Comparison of ENCODE assay signal across 8 mouse cellular contexts in genomic region chr12:111668457-111668912, GRCm38 (mm10). TPM values are rescaled to one million over a fixed set of nuclear protein-coding genes. Genes with fewer than 3 reads are reported as not detected.
A peak's percentile ranks its signal among the peaks of the same experiment; 100 is the strongest.
DNase-seq lines count a peak whose midpoint lies in the region; ATAC-seq and TF ChIP-seq lines count a peak whose summit lies in the region.

No protein-coding gene starts in this region.

- peak; percentile 50 for ATAC-seq in forebrain, embryonic 11.5 days (replicated peaks; ENCODE audit: low FRiP score)
- peak; percentile 68 for ATAC-seq in heart, postnatal 0 days (ENCODE audit: insufficient read depth, low read depth)
- peak; percentile 54 for ATAC-seq in liver, embryonic 16.5 days (ENCODE audit: low read depth)
- peak; percentile 15; the same call in 1 of the 2 replicates for ATAC-seq in neural tube, embryonic 13.5 days (ENCODE audit: low read depth)

- TF ChIP-seq CTCF in heart, postnatal 0 days (IDR thresholded peaks at IDR 0.05; ENCODE audit: low read depth) = peak; percentile 97
- peak; percentile 85 for TF ChIP-seq CTCF in testis, adult 2 months (IDR thresholded peaks at IDR 0.05; ENCODE audit: control insufficient read depth, insufficient read depth, insufficient replicate concordance, low read depth, low read length)

- H3K9ac ChIP-seq in forebrain, embryonic 11.5 days (ENCODE audit: low read length) = peak overlapping the region; percentile 93
- H3K9ac ChIP-seq in heart, postnatal 0 days (replicated peaks; ENCODE audit: low read depth, low read length) = no peak overlapping the region; the same call in 1 of the 2 replicates
- H3K9ac ChIP-seq in liver, embryonic 16.5 days (ENCODE audit: low read depth, low read length) = peak overlapping the region; percentile 51
- peak overlapping the region; percentile 99 for H3K9ac ChIP-seq in neural tube, embryonic 13.5 days

- H3K36me3 ChIP-seq in forebrain, embryonic 11.5 days (ENCODE audit: control insufficient read depth, insufficient read depth, low read length) = peaks cover 4% of the 10 kb centered on the region
- no peaks in the 10 kb centered on the region for H3K36me3 ChIP-seq in heart, postnatal 0 days (replicated peaks; ENCODE audit: control insufficient read depth, insufficient read depth, low read length)
- no peaks in the 10 kb centered on the region for H3K36me3 ChIP-seq in liver, embryonic 16.5 days (ENCODE audit: control insufficient read depth, insufficient read depth)
- H3K36me3 ChIP-seq in neural tube, embryonic 13.5 days = peaks cover 45% of the 10 kb centered on the region
- H3K36me3 ChIP-seq in testis, adult 2 months (ENCODE audit: control insufficient read depth, insufficient read depth, low read length) = no peaks in the 10 kb centered on the region

- H3K27me3 ChIP-seq in forebrain, embryonic 11.5 days (ENCODE audit: control insufficient read depth, insufficient read depth, low read length) = peaks cover 4% of the 10 kb centered on the region
- peaks cover 6% of the 10 kb centered on the region; the same call in 1 of the 2 replicates for H3K27me3 ChIP-seq in heart, postnatal 0 days (ENCODE audit: control insufficient read depth, insufficient read depth, low read length)
- peaks cover 46% of the 10 kb centered on the region for H3K27me3 ChIP-seq in liver, embryonic 16.5 days (ENCODE audit: control insufficient read depth, insufficient read depth, low read depth, low read length)
- H3K27me3 ChIP-seq in neural tube, embryonic 13.5 days = no peaks in the 10 kb centered on the region; the same call in 1 of the 2 replicates
- no peaks in the 10 kb centered on the region; the same call in 1 of the 2 replicates for H3K27me3 ChIP-seq in testis, adult 2 months (ENCODE audit: control insufficient read depth, insufficient read depth, low read length)

- peak overlapping the region; percentile 72 for H3K27ac ChIP-seq in forebrain, embryonic 11.5 days (ENCODE audit: low read depth, low read length)
- peak overlapping the region; percentile 89 for H3K27ac ChIP-seq in heart, postnatal 0 days (ENCODE audit: low read depth)
- H3K27ac ChIP-seq in liver, embryonic 16.5 days (ENCODE audit: low read length) = peak overlapping the region; percentile 62
- H3K27ac ChIP-seq in neural tube, embryonic 13.5 days (replicated peaks) = peak overlapping the region; percentile 95
- peak overlapping the region; percentile 65; the same call in 1 of the 2 replicates for H3K27ac ChIP-seq in testis, adult 2 months (ENCODE audit: control insufficient read depth, insufficient read depth, low read depth, low read length)

- DNase-seq in CD8-positive naive resting alpha-beta T cell, adult 2 months (ENCODE audit: low read depth in 2 of 2, low spot score in 2 of 2) = peak; percentile 90 to 96
- peak; percentile 96 for DNase-seq in c-Kit-positive CD71-negative TER-119-negative erythroid progenitor cells, embryonic 14.5 days (ENCODE audit: low read depth)
- peak; percentile 96 for DNase-seq in forebrain, embryonic 11.5 days (ENCODE audit: low spot score)
- DNase-seq in heart, postnatal 0 days (ENCODE audit: low spot score) = peak; percentile 93
- DNase-seq in kidney, postnatal 4 days = peak; percentile 99 to 100

- WGBS in forebrain, embryonic 11.5 days = 2% methylated on average over 8 of the region's 8 CpGs
- 0% methylated on average over 8 of the region's 8 CpGs for WGBS in heart, postnatal 0 days
- under 1% methylated on average over 8 of the region's 8 CpGs for WGBS in liver, embryonic 16.5 days (ENCODE audit: insufficient replicate concordance)
- 0% methylated on average over 8 of the region's 8 CpGs for WGBS in neural tube, embryonic 13.5 days

- H3K9me3 ChIP-seq in forebrain, embryonic 11.5 days (ENCODE audit: control insufficient read depth, low read length) = no peaks in the 10 kb centered on the region
- H3K9me3 ChIP-seq in heart, postnatal 0 days (replicated peaks; ENCODE audit: control insufficient read depth, low read length) = no peaks in the 10 kb centered on the region
- no peaks in the 10 kb centered on the region for H3K9me3 ChIP-seq in liver, embryonic 16.5 days (replicated peaks; ENCODE audit: control insufficient read depth, low read length)
- H3K9me3 ChIP-seq in neural tube, embryonic 13.5 days = no peaks in the 10 kb centered on the region

- H3K4me3 ChIP-seq in forebrain, embryonic 11.5 days (ENCODE audit: low read depth, low read length) = peak overlapping the region; percentile 91
- no peak overlapping the region; the same call in 1 of the 2 replicates for H3K4me3 ChIP-seq in heart, postnatal 0 days (ENCODE audit: low read depth, low read length)
- 0 out of 2 replicates have a peak overlapping the region, but pooled peaks have one; percentile 26 for H3K4me3 ChIP-seq in liver, embryonic 16.5 days (ENCODE audit: low read depth, low read length)
- H3K4me3 ChIP-seq in neural tube, embryonic 13.5 days = peak overlapping the region; percentile 97
- H3K4me3 ChIP-seq in testis, adult 2 months (ENCODE audit: control insufficient read depth, low read depth, low read length) = no peak overlapping the region

- H3K4me2 ChIP-seq in forebrain, embryonic 11.5 days (ENCODE audit: low read depth, low read length, severe bottlenecking) = peak overlapping the region; percentile 93
- peak overlapping the region; percentile 49 for H3K4me2 ChIP-seq in heart, postnatal 0 days (ENCODE audit: low read depth, low read length)
- peak overlapping the region; percentile 57 for H3K4me2 ChIP-seq in liver, embryonic 16.5 days (ENCODE audit: low read depth, low read length)
- H3K4me2 ChIP-seq in neural tube, embryonic 13.5 days = peak overlapping the region; percentile 97

- no peak for TF ChIP-seq POLR2A in testis, adult 2 months (IDR thresholded peaks at IDR 0.05; ENCODE audit: control insufficient read depth, low read depth, low read length)

- peak; percentile 70; the same call in 1 of the 2 replicates for TF ChIP-seq EP300 in heart, postnatal 0 days (IDR thresholded peaks at IDR 0.05; ENCODE audit: low read depth)

- peaks cover 20% of the 10 kb centered on the region for H3K4me1 ChIP-seq in forebrain, embryonic 11.5 days (replicated peaks; ENCODE audit: control insufficient read depth, insufficient read depth, low read length)
- peaks cover 22% of the 10 kb centered on the region for H3K4me1 ChIP-seq in heart, postnatal 0 days (ENCODE audit: control insufficient read depth, insufficient read depth)
- peaks cover 15% of the 10 kb centered on the region for H3K4me1 ChIP-seq in liver, embryonic 16.5 days (ENCODE audit: control insufficient read depth, low read depth, low read length)
- peaks cover 54% of the 10 kb centered on the region for H3K4me1 ChIP-seq in neural tube, embryonic 13.5 days (replicated peaks)
- H3K4me1 ChIP-seq in testis, adult 2 months (ENCODE audit: control insufficient read depth, insufficient read depth, low read length) = peaks cover 21% of the 10 kb centered on the region

RNA-seq across cellular contexts. Expression of gene Ckb, which starts 3.7 kb away (rescaled TPM):
- 2,325 and 2,523 TPM in 2 replicates for polyA plus RNA-seq in forebrain, embryonic 11.5 days (2014; fragmentation: Nextera tagmentation; extraction: Ambion mirVana)
- total RNA-seq in heart, postnatal 0 days (2014; rRNA removed; ENCODE audit: low replicate concordance) = 735 and 758 TPM in 2 replicates
- polyA plus RNA-seq in heart, postnatal 0 days (2015; fragmentation: Nextera tagmentation; extraction: Ambion mirVana) = 334 and 359 TPM in 2 replicates
- 39.2 and 44.8 TPM in 2 replicates for polyA plus RNA-seq in liver, embryonic 16.5 days (2015; fragmentation: Nextera tagmentation; extraction: Ambion mirVana)
- polyA plus RNA-seq in neural tube, embryonic 13.5 days (2015; fragmentation: Nextera tagmentation; extraction: Ambion mirVana) = 1,774 and 1,823 TPM in 2 replicates
- 13.2 and 37.1 TPM in 2 replicates for polyA plus RNA-seq in testis, adult 2 months (2012; rRNA removed)

RNA-seq across cellular contexts. Expression of gene Trmt61a, which starts 9.4 kb away (rescaled TPM):
- 12.9 and 15.6 TPM in 2 replicates for polyA plus RNA-seq in forebrain, embryonic 11.5 days (2014; fragmentation: Nextera tagmentation; extraction: Ambion mirVana)
- total RNA-seq in heart, postnatal 0 days (2014; rRNA removed; ENCODE audit: low replicate concordance) = 23.5 and 24.9 TPM in 2 replicates
- polyA plus RNA-seq in heart, postnatal 0 days (2015; fragmentation: Nextera tagmentation; extraction: Ambion mirVana) = 4.1 and 6.1 TPM in 2 replicates
- 3.7 and 4.6 TPM in 2 replicates for polyA plus RNA-seq in liver, embryonic 16.5 days (2015; fragmentation: Nextera tagmentation; extraction: Ambion mirVana)
- 7.2 and 8.5 TPM in 2 replicates for polyA plus RNA-seq in neural tube, embryonic 13.5 days (2015; fragmentation: Nextera tagmentation; extraction: Ambion mirVana)
- 11.0 and 11.9 TPM in 2 replicates for polyA plus RNA-seq in testis, adult 2 months (2012; rRNA removed)

RNA-seq across cellular contexts. Expression of gene Bag5, which starts 44.6 kb away (rescaled TPM):
- 65.2 and 67.7 TPM in 2 replicates for polyA plus RNA-seq in forebrain, embryonic 11.5 days (2014; fragmentation: Nextera tagmentation; extraction: Ambion mirVana)
- total RNA-seq in heart, postnatal 0 days (2014; rRNA removed; ENCODE audit: low replicate concordance) = 13.3 and 16.3 TPM in 2 replicates
- 32.4 and 34.7 TPM in 2 replicates for polyA plus RNA-seq in heart, postnatal 0 days (2015; fragmentation: Nextera tagmentation; extraction: Ambion mirVana)
- 14.1 and 14.4 TPM in 2 replicates for polyA plus RNA-seq in liver, embryonic 16.5 days (2015; fragmentation: Nextera tagmentation; extraction: Ambion mirVana)
- 57.6 and 66.2 TPM in 2 replicates for polyA plus RNA-seq in neural tube, embryonic 13.5 days (2015; fragmentation: Nextera tagmentation; extraction: Ambion mirVana)
- polyA plus RNA-seq in testis, adult 2 months (2012; rRNA removed) = 747 and 947 TPM in 2 replicates

RNA-seq across cellular contexts. Expression of gene Apopt1, which starts 44.6 kb away (rescaled TPM):
- polyA plus RNA-seq in forebrain, embryonic 11.5 days (2014; fragmentation: Nextera tagmentation; extraction: Ambion mirVana) = 55.4 and 55.5 TPM in 2 replicates
- 18.5 and 50.7 TPM in 2 replicates for total RNA-seq in heart, postnatal 0 days (2014; rRNA removed; ENCODE audit: low replicate concordance)
- 56.4 and 58.9 TPM in 2 replicates for polyA plus RNA-seq in heart, postnatal 0 days (2015; fragmentation: Nextera tagmentation; extraction: Ambion mirVana)
- polyA plus RNA-seq in liver, embryonic 16.5 days (2015; fragmentation: Nextera tagmentation; extraction: Ambion mirVana) = 17.5 TPM in 2 replicates
- 52.0 and 59.1 TPM in 2 replicates for polyA plus RNA-seq in neural tube, embryonic 13.5 days (2015; fragmentation: Nextera tagmentation; extraction: Ambion mirVana)
- polyA plus RNA-seq in testis, adult 2 months (2012; rRNA removed) = 39.9 and 47.5 TPM in 2 replicates

Comparison
In these comparisons a context has a peak if more than half of its experiments do, and no peak if none do; other contexts are left out.
1. ATAC-seq: peak in every context shown above with its lines; median percentile 68 in heart, postnatal 0 days; 54 in liver, embryonic 16.5 days; 50 in forebrain, embryonic 11.5 days; 15 in neural tube, embryonic 13.5 days.
2. H3K4me3 ChIP-seq: peak in forebrain, embryonic 11.5 days (single experiment), liver, embryonic 16.5 days (single experiment) and neural tube, embryonic 13.5 days (single experiment); none in heart, postnatal 0 days (single experiment) and testis, adult 2 months (single experiment).
3. RNA of gene Bag5, which starts 44.6 kb away (polyA plus RNA-seq): 747 to 947 TPM in testis, adult 2 months; 65.2 to 67.7 TPM in forebrain, embryonic 11.5 days, 57.6 to 66.2 TPM in neural tube, embryonic 13.5 days, 32.4 to 34.7 TPM in heart, postnatal 0 days and 14.1 to 14.4 TPM in liver, embryonic 16.5 days; every median in the first group is over 10 times any median in the second.
4. Peak in every context shown above with its lines, with median percentiles within 50 percentile points of each other: DNase-seq, H3K27ac ChIP-seq and H3K4me2 ChIP-seq.